ENCODE assay signal across 24 mouse cellular contexts in the genomic region with DNA sequence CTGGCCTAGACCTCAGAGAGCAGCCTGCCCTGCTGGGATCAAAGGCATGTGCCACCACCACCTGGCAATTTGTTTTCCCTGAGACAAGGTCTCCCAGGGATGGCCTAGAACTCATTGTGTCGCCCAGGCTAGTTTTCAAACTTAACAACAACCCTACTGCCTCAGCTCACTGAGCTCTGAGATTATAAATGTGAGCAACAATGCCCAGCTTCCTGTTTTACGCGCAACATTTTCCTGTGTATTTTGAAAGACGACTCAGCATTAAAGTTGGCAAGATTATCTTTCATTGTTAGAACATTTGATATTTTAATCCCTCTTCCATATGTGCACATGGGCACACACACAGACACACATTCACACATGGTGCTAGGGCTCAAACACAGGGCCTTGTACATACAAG. TPM values are rescaled to one million over a fixed set of nuclear protein-coding genes. Genes with fewer than 3 reads are reported as not detected.
A peak's percentile ranks its signal among the peaks of the same experiment; 100 is the strongest.
DNase-seq lines count a peak whose midpoint lies in the region; ATAC-seq and TF ChIP-seq lines count a peak whose summit lies in the region.
"Had no signal": no experiment of that assay in that cellular context is flagged by ENCODE, and none has a peak within 500 bp of the region (broad histone marks: within the 10 kb centered on the region; RNA-seq: fewer than 3 reads in every experiment).

No protein-coding gene starts in this region.

- no peak overlapping the region for H3K9ac ChIP-seq in lung, postnatal 0 days (replicated peaks; ENCODE audit: low read depth)
- H3K9ac ChIP-seq in MEL (ENCODE audit: control insufficient read depth, low read depth, low read length, poor library complexity, severe bottlenecking), result no peak overlapping the region
- H3K9ac ChIP-seq: forebrain, postnatal 0 days; heart, embryonic 15.5 days had no signal

- ATAC-seq in lung, postnatal 0 days, result no peak
- ATAC-seq: forebrain, postnatal 0 days; inflammation-experienced regulatory T-cells, adult 6 months; midbrain, embryonic 16.5 days; Patski had no signal

- TF ChIP-seq CTCF in lung, postnatal 0 days (IDR thresholded peaks at IDR 0.05), result no peak
- no peak for TF ChIP-seq CTCF in MEL (IDR thresholded peaks at IDR 0.05 in 2 of 3, conservative IDR thresholded peaks at IDR 0.05 in 1 of 3; ENCODE audit: control insufficient read depth in 1 of 3, insufficient read depth in 1 of 3, low read depth in 2 of 3, low read length in 3 of 3, poor library complexity in 1 of 3, severe bottlenecking in 1 of 3)
- no peak for TF ChIP-seq CTCF in bone marrow macrophage, adult 2 months (IDR thresholded peaks at IDR 0.05; ENCODE audit: low read depth, low read length)

- H3K4me2 ChIP-seq in lung, postnatal 0 days (replicated peaks; ENCODE audit: low read depth, low read length), result no peak overlapping the region

- no peaks in the 10 kb centered on the region for H3K36me3 ChIP-seq in lung, postnatal 0 days (ENCODE audit: insufficient read depth, low read length)
- peaks cover 0 to 3% of the 10 kb centered on the region in 2 experiments; a peak in 1 of 4 replicates for H3K36me3 ChIP-seq in MEL (ENCODE audit: control insufficient read depth in 1 of 2, insufficient read depth in 2 of 2, low read length in 2 of 2)
- H3K36me3 ChIP-seq: forebrain, embryonic 10.5 days; heart, embryonic 15.5 days; hindbrain, embryonic 13.5 days; limb, embryonic 10.5 days; midbrain, embryonic 10.5 days had no signal

- no peaks in the 10 kb centered on the region for H3K9me3 ChIP-seq in lung, postnatal 0 days (ENCODE audit: low read length)
- H3K9me3 ChIP-seq in MEL (replicated peaks; ENCODE audit: insufficient read depth, low read length), result no peaks in the 10 kb centered on the region
- H3K9me3 ChIP-seq: forebrain, embryonic 10.5 days; heart, embryonic 15.5 days; hindbrain, embryonic 13.5 days; limb, embryonic 10.5 days; midbrain, embryonic 10.5 days had no signal

- no peak overlapping the region for H3K27ac ChIP-seq in lung, postnatal 0 days (ENCODE audit: low read length)
- H3K27ac ChIP-seq in MEL (ENCODE audit: control insufficient read depth, low read depth, low read length), result no peak overlapping the region
- peak overlapping the region; percentile 28 for H3K27ac ChIP-seq in bone marrow macrophage, adult 2 months (ENCODE audit: insufficient read depth, low read depth, low read length)
- H3K27ac ChIP-seq: forebrain, embryonic 10.5 days; heart, embryonic 15.5 days; hindbrain, embryonic 13.5 days; limb, embryonic 10.5 days; midbrain, embryonic 10.5 days had no signal

- no peak for TF ChIP-seq EP300 in lung, postnatal 0 days (IDR thresholded peaks at IDR 0.05)
- no peak for TF ChIP-seq EP300 in MEL (IDR thresholded peaks at IDR 0.05; ENCODE audit: low read depth in 1 of 2, low read length in 2 of 2)

- H3K79me2 ChIP-seq in MEL (ENCODE audit: control insufficient read depth, insufficient read depth, low read length, poor library complexity), result no peaks in the 10 kb centered on the region; the same call in 1 of the 2 replicates

- no peak for TF ChIP-seq POLR2A in MEL (IDR thresholded peaks at IDR 0.05; ENCODE audit: control insufficient read depth in 1 of 2, insufficient read depth in 1 of 2, low read depth in 1 of 2, low read length in 2 of 2, poor library complexity in 1 of 2)
- no peak for TF ChIP-seq POLR2A in bone marrow macrophage, adult 2 months (IDR thresholded peaks at IDR 0.05; ENCODE audit: borderline replicate concordance, low read depth, low read length)

- no peak overlapping the region for H3K4me3 ChIP-seq in lung, postnatal 0 days (ENCODE audit: low read depth, low read length)
- no peak overlapping the region for H3K4me3 ChIP-seq in MEL (ENCODE audit: control insufficient read depth in 1 of 2, insufficient read depth in 1 of 2, low read depth in 2 of 2, low read length in 2 of 2)
- H3K4me3 ChIP-seq in bone marrow macrophage, adult 2 months (ENCODE audit: insufficient read depth, low read length), result no peak overlapping the region; the same call in 1 of the 2 replicates
- H3K4me3 ChIP-seq: hindbrain, embryonic 13.5 days had no signal

- H3K27me3 ChIP-seq in lung, postnatal 0 days (replicated peaks; ENCODE audit: insufficient read depth, low read length), result no peaks in the 10 kb centered on the region
- H3K27me3 ChIP-seq in MEL (ENCODE audit: control insufficient read depth in 1 of 2, insufficient read depth in 2 of 2, low read length in 2 of 2), result no peaks in the 10 kb centered on the region
- H3K27me3 ChIP-seq: heart, embryonic 15.5 days; Patski had no signal

- TF ChIP-seq RAD21 in MEL (IDR thresholded peaks at IDR 0.05; ENCODE audit: low read depth, low read length), result no peak

- intact Hi-C loops in left cerebral cortex, postnatal 36 days (cut with DNase I), result no loop called here

- H3K4me1 ChIP-seq in lung, postnatal 0 days (ENCODE audit: insufficient read depth, low read depth, low read length), result peaks cover 4% of the 10 kb centered on the region; the same call in 1 of the 2 replicates
- peaks cover 3 to 11% of the 10 kb centered on the region in 2 experiments for H3K4me1 ChIP-seq in MEL (ENCODE audit: control insufficient read depth in 1 of 2, insufficient read depth in 2 of 2, low read length in 2 of 2)
- peaks cover 20% of the 10 kb centered on the region for H3K4me1 ChIP-seq in bone marrow macrophage, adult 2 months (ENCODE audit: control insufficient read depth, insufficient read depth, low read length)

- 65% methylated on average over 4 of the region's 4 CpGs for WGBS in lung, postnatal 0 days

- DNase-seq in lung, postnatal 36 days, result peak; percentile 14
- no peak for DNase-seq in lung, postnatal 0 days (ENCODE audit: low spot score)
- DNase-seq in MEL (ENCODE audit: low read depth, low spot score), result no peak
- peak; percentile 51 for DNase-seq in naive thymus-derived CD4-positive, alpha-beta T cell, adult 2 months (ENCODE audit: low read depth)
- DNase-seq in kidney, adult 11 months, result no peak
- no peak for DNase-seq in left cerebral cortex, postnatal 36 days (ENCODE audit: low spot score in 2 of 2)
- DNase-seq: adrenal gland, postnatal 10 days; cerebellum, postnatal 10 days; forebrain, postnatal 0 days; gastrocnemius, postnatal 25 days; heart, postnatal 36 days; kidney, adult 2 months; kidney, postnatal 10 days; lung, adult 2 months; thymus, postnatal 25 days had no signal

TF ChIP-seq in MEL, 35 proteins besides CTCF, POLR2A, EP300 and RAD21:
- TF ChIP-seq MAFK (IDR thresholded peaks at IDR 0.05; ENCODE audit: borderline replicate concordance, low read depth, low read length), result peak; percentile 58; the same call in 1 of the 2 replicates
- TF ChIP-seq KAT2A (conservative IDR thresholded peaks at IDR 0.05; ENCODE audit: low read depth, low read length), result no peak
TF ChIP-seq in MEL: peak in this region for 1.

RNA-seq across cellular contexts. Expression of a gene that starts 9.7 kb away (rescaled TPM):
- polyA plus RNA-seq in lung, postnatal 0 days (2015; fragmentation: Nextera tagmentation; extraction: Ambion mirVana), result 14.0 and 16.9 TPM in 2 replicates
- total RNA-seq in MEL (2012; rRNA removed), result 64.6 and 66.1 TPM in 2 replicates
- 100 to 1,000 TPM in 1 of 2 experiments, 10 to 100 TPM in 1; 82.8 to 221 TPM for polyA plus RNA-seq in MEL (2012; ENCODE audit: insufficient read depth in 1 of 2, insufficient read length in 2 of 2, low read depth in 1 of 2, low replicate concordance in 2 of 2, missing spikeins in 1 of 2)
- polyA plus RNA-seq in bone marrow macrophage, adult 2 months (2012; ENCODE audit: insufficient read depth, insufficient read length, missing spikeins), result 33.9 and 37.6 TPM in 2 replicates
- 10 to 100 TPM; 47.2 to 56.9 TPM for total RNA-seq in left cerebral cortex, postnatal 36 days (2021)

Comparison
In these comparisons a context has a peak if more than half of its experiments do, and no peak if none do; other contexts are left out.
1. DNase-seq: peak in lung, postnatal 36 days (single experiment) and naive thymus-derived CD4-positive, alpha-beta T cell, adult 2 months (single experiment); none in lung, postnatal 0 days (single experiment), MEL (single experiment), kidney, adult 11 months (single experiment) and left cerebral cortex, postnatal 36 days (0 of 2).